Mouse (Mus musculus) thymus, postnatal 0 days (tissue): ENCODE results near the gene Atp5j. TPM values are rescaled to one million over a fixed set of nuclear protein-coding genes. Genes with fewer than 3 reads are reported as not detected.

Experiments used
- DNase-seq: peaks from one replicate; pipeline ENCODE4 v3.0.0-alpha.2; 2015; ENCODE audit warnings: low spot score
- polyA plus RNA-seq: library from polyadenylated mRNA; unstranded; fragments of >200 nt; fragmentation: Nextera tagmentation; extraction: Ambion mirVana; gene quantifications from 2 replicates; pipeline ENCODE4 v1.2.1, GENCODE M21; 2015

The Atp5j gene
- polyA plus RNA-seq, 1 experiment from 2014 or later, result 975 TPM

DNA sequence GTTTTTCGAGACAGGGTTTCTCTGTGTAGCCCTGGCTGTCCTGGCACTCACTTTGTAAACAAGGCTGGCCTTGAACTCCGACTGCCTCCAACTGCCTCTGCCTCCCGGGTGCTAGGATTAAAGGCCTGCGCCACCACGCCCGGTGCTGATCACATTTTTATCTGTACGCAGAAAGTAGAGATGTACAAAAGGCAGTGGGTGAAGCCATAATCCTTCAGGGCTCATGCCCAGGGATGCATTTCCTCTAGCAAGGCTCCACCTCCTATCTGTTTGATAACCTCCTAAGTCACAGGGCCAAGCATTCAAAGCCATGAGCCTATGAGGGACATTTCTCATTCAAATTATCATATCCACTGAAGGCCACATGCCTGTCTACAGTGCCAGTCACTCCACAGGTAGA, 27.6 kb downstream of the Atp5j start:
- DNase-seq, result no peak

DNA sequence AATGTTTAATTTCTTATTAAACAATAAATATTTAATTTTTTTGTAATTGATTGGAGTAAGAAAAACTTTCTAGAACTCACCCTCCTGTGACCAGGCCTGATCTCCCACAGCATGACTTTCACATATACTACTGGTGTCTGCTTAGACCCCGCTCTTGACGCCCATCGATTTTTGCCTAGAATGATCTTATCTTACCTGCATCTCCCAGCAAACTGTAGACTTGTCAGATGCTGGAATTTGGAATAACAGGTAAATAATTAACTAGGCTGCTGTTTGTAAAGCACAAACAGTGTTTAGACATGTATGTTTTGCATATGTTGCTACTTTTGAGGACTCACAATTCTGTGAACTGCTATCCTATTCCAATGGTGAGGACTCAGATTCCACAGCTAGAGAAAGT, 29.2 kb downstream of the Atp5j start:
- DNase-seq, result no peak

DNA sequence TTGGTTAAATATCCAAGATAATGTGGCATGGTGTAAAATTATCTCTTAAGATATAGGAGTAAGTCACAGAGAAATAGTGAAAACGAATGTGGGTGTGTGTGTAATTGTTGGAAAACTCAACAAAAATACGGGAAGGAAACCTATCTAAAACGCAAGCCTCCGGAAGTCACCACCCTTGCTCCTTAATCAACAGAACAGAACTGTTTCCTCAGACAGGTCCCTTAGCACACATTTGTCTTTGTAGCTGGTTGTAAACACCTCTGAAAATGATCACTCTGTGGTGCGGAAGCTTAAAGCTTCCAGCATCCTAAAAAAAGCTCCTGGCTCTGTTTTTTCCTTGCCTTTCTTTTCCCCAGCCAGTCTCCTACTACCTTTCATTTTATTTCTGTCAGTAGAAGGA, 30.6 kb downstream of the Atp5j start:
- no peak for DNase-seq

DNA sequence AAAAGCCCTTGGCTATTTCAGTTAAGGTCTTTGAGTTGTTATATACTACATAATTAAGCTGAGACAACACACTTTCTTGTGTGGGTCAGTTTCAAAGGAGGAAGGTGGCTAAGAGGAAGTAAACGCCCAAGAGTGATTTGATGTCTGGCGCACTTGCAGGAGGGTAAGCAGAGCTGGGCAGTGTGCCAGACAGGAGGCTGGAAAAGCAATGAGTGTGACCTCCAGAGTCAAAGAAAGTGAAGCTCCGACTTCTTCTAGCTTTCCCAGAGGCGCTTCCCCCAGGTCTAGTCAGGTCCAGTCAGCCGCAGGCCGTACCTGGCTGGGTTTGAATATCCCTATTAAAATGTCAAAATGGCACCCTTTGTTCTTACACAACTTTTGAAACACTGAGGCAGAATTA, 33.2 kb downstream of the Atp5j start:
- no peak for DNase-seq

DNA sequence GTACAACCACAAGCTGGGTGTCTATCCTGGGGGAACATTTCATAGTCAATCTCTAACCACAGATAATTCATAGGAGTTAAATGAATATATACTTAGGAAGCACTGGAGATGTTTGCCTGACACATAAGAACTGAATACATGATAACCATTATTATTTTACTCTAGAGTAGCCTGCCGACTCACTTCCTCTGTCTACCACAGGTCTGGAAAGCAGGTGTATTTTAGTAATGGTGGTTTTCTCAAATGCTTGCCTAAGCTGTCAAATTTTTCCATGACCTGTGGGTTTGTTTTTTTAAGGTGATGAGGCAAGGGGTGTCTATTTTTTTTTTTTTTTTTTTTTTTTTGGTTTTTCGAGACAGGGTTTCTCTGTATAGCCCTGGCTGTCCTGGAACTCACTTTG, 35.4 kb downstream of the Atp5j start:
- no peak for DNase-seq

DNA sequence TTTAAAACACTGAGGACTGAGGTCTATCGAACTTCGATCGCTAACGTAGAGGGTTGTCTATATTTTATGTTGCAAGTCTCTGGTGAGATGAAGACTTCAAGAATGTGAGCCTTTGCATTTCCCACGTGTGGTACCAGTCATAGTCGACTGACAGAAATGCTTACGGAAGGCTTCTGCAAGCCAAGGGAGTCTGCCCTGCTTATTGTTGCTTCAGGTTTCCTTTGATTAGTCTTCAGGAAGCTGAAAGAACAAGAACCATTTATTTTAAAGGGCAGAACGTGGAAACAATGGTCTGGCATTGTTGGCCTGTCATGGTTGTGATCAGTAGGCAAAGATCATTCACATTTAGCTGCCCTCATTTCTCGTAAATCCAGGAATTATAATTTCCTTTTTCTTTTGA, 38.7 kb downstream of the Atp5j start:
- no peak for DNase-seq

DNA sequence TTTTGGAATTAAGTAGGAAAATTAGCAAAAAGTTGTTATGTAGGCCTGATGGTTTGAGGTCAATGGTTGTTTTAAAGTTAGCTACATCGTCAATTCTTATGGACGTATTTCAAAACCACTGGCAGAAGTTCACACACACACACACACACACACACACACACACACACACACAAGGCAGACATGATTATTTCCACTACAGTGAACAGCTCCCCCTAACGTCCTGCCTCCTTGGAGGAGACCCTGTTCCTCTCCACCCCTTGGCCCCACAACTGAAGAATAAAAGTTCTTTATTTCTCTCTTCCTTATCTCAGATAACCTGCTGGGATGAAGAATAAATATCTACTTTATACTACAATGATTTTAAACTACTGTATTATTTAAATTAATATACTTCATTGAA, 40.1 kb downstream of the Atp5j start:
- DNase-seq, result no peak

DNA sequence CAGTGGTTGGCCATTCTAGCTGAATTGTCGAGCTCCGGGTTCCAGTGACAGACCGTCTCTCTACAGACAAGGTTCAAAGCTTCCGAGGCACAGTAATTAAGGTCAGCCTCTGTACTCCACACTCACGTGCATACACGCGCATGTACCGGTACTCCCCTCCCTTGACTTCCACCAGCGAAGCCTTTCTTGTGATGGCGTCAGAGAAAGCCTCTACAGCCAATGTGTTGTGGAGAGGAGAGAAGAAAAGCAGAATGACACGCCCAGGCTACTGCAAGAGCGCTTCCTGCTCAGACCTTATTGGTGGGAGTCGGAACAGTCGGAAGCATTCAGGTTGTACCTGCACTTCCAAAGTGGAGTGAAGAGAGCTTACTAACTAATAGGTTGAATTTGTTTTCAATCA, 42.0 kb downstream of the Atp5j start:
- DNase-seq, result no peak

DNA sequence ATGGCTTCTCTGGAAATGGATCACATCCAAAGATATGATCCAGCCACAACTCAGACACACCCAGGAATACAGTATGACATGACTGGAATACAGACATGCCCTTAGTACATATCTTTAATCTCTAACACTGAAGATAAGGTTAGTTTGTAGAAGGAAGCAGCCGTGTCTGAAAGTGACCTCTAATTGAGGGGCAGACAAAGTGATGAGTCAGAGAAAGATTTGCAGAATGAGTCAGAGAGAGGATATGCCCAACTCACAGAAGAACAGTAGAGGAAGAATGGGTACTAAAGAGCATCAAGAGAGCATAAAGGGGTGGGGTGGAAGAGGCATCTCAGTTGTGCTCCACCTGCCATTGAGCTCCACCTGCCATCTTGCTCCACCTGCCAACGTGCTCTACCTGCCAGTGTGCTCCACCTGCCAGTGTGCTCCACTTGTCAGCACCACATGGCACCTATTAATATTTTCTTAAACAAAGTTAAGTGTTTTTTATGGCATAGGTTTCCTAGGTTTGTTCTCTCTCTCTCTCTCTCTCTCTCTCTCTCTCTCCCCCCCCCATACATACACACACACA, 44.7 kb downstream of the Atp5j start:
- no peak for DNase-seq

DNA sequence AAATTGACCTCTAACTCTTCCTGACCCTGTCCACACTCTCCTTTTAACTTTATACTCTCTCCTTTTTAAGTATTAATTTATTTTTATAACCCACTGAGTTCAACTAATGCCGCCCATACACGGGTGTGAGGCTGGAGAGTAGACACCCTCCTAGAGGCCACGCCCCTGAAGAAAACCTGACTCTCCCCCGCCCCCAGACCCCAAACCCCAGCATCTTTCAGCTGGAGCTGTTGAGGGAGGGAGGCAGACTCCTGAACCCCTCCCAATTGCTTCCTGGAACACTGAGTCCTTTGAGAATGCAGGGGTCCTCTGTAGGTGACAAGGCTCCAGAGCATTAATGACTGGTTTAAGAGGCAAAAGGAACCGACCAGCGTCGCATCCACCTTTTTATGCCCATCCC, 50.5 kb downstream of the Atp5j start:
- no peak for DNase-seq

DNA sequence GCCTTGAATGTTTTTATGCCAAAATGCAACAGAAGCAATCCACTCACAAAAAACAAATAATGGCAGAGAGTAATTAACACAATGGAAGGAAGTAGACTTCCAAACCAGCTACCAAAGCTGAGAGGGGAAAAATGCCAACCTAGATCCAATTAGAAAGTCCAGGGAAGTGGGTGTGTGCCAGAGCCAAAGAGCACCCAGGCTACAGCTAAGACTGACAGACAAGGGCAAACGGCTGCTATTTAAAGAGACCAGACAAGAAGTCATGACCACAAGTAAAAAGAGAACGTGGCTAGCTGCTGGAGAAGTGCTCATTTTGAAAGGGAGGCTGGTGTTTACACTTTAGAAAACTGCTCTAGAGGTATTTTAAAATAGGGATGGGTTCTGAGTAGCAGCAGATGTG, 52.1 kb downstream of the Atp5j start:
- DNase-seq, result no peak

DNA sequence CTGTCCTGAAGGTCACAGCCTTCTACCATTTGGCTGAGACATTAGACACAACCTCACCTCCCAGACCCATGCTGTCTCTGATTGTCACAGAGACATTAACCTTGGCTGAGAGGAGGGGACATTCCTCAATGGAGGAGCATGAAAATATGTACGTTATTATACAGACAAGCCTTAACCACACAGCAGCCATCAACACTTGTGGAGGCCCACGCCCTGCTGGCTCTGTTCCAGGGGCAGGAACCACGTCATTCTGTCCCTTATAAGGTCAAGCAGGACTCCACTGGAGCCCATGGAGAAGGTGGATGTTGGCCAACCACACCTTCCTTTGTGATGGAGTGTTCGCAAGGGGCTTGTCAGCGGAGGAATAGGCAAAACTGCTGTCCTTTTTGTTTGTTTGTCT, 55.7 kb downstream of the Atp5j start:
- DNase-seq, result no peak

DNA sequence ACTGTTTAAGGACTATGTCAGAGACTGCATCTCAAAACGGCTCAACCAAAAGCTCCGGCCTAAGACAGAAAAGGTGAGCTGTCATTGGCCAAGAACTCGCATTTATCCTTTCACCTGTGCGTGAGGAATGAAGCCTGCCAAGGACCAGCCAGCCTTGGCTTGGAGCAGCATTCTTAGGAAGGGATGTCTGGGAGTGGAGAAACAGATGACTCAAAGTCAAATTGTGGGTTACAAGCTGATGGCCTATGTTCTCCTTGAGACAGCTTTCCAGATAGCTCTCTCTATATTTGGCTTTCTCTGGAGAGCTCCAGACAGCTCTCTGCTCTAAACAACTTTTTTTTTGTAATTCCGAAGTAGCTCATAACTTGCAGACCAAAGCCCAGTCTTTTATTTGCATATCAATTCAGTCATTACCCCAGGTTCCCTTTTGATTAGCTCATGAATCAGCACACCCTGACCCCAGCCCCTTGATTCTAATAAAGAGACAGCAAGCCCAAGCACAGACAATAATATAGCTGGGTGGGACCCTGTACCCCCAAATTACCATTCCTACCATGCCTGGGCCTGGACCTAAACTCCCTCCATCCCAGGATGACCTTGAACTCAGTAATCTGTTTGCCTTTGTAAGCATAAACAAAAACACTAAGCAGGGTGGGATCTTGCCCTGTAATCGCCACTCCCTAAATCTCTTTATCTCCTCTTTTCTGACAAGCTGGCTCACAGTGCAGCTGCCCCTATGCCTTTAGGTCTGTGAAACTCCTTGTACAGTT, 56.4 kb downstream of the Atp5j start:
- DNase-seq, result no peak

DNA sequence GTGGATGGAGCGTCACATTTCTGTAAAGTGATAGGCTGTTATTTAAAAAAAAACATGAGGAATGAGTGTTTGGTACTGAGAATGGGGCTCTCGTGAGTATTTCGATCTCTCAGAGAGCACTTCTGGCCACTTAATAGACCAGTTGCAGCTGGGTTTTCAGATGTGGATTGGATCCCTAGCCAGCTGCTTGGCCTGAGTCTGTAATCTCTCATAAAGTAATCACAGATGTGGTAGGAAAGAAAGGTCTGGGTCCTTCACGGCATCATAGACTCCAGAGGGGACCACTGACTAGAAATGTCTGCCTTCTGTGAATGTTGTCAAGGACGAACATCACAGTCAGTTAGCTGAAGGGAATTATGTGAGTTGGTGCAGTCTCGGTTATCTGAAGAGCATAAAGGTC, 57.0 kb downstream of the Atp5j start:
- no peak for DNase-seq

Other genes starting within 250 kb of the Atp5j start
- 46.2 and 57.5 TPM in 2 replicates for gene Mrpl39, start 99.9 kb downstream of the Atp5j start, polyA plus RNA-seq
- 2.7 and 4.0 TPM in 2 replicates for gene Jam2, start 61.5 kb downstream of the Atp5j start, polyA plus RNA-seq
- gene Gabpa, start 700 bp downstream of the Atp5j start, polyA plus RNA-seq, result 28.4 and 29.8 TPM in 2 replicates